Mouse (Mus musculus) kidney, postnatal 36 days (tissue): ENCODE data around the gene Gm3139.
"Not testable (repeated sequence)": the region's sequence is repeated elsewhere in the genome, so short reads cannot be mapped to it uniquely, and the experiment has no call there.

ENCODE experiments used
- DNase-seq, 2 experiments: peaks; one replicate each; pipeline ENCODE4 v3.0.0; 2021 to 2022; ENCODE audit warnings: mixed read lengths in 2 of 2

Gene Gm3139

DNA sequence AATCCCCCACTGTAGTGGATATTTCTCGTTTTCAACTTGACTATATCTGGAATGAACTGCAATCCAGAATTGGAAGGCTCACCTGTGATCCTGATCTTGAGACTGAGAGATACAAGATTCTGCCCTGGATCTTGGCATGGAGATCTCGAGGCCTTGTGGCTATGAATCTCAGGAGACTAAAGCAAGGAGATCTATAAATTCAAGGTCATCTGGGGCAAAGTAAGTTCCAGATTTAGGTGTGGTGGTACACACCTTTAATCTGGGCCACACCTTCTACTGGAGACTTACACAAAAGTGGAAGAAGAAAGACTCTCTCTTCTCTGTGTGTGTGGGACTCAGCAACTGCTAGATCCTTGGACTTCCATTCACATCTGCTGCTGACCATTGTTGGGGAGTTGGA is at the start of gene Gm3139:
Gene Gm3139 (plus strand): TSS at position 301 of the 400 bp plus-strand sequence.
- DNase-seq: not testable (repeated sequence)
